Mouse (Mus musculus): ENCODE data around the gene Dnah11.

GRCm38 (mm10) chr12:117831351-117831961 is 367.4 kb downstream of the Dnah11 start:
- TF ChIP-seq CTCF (conservative IDR thresholded peaks at IDR 0.05; ENCODE audit: insufficient read depth, insufficient read length, low read depth, low read length) (no peak), POLR2A (IDR thresholded peaks at IDR 0.05; ENCODE audit: low read depth, low read length) (no peak)
